Mouse (Mus musculus): Measurements from ENCODE around the gene Gm11168.
"Not testable (repeated sequence)": the region's sequence is repeated elsewhere in the genome, so short reads cannot be mapped to it uniquely, and the experiment has no call there.

GRCm38 (mm10) chr9:3012054-3012621, 9.0 kb downstream of the Gm11168 start:
- TF ChIP-seq CTCF (IDR thresholded peaks at IDR 0.05; ENCODE audit: insufficient read depth, low read length); POLR2A (IDR thresholded peaks at IDR 0.05; ENCODE audit: borderline replicate concordance, extremely low read depth, low read depth, low read length): not testable (repeated sequence)

Data from lung, adult 2 months (tissue).